Comparison of ENCODE assay signal across 9 mouse cellular contexts in genomic region chr16:11109198-11109740, GRCm38 (mm10). TPM values are rescaled to one million over a fixed set of nuclear protein-coding genes. Genes with fewer than 3 reads are reported as not detected.
A peak's percentile ranks its signal among the peaks of the same experiment; 100 is the strongest.
DNase-seq lines count a peak whose midpoint lies in the region; ATAC-seq lines count a peak whose summit lies in the region.
"Had no signal": no experiment of that assay in that cellular context is flagged by ENCODE, and none has a peak within 500 bp of the region (broad histone marks: within the 10 kb centered on the region; RNA-seq: fewer than 3 reads in every experiment).

No protein-coding gene starts in this region.

- peak; percentile 45 for DNase-seq in kidney, adult 9 months
- DNase-seq in kidney, adult 11 months: no peak
- peak; percentile 62 for DNase-seq in 3T3-L1 (ENCODE audit: low read depth, low spot score)
- peak; percentile 52 for DNase-seq in 416B (ENCODE audit: low read depth)
- DNase-seq in right cerebral cortex, adult 2 months (ENCODE audit: low spot score in 2 of 2): no peak
- DNase-seq in kidney, postnatal 4 days: no peak
- DNase-seq in Muller cell, postnatal 12 days (ENCODE audit: inconsistent ontology term): no peak
- DNase-seq: heart, postnatal 14 days had no signal

- peak; percentile 58; the same call in 1 of the 2 replicates for ATAC-seq in common myeloid progenitor, adult 5-6 weeks (replicated peaks; ENCODE audit: low read depth, poor library complexity, severe bottlenecking)

RNA-seq across cellular contexts. Expression of gene Txndc11, which starts 25.2 kb away (rescaled TPM):
- 16.2 and 29.3 TPM in 2 replicates for total RNA-seq in common myeloid progenitor, adult 5-6 weeks (2017)

RNA-seq across cellular contexts. Expression of gene Litaf, which starts 43.3 kb away (rescaled TPM):
- total RNA-seq in common myeloid progenitor, adult 5-6 weeks (2017): 18.4 and 22.3 TPM in 2 replicates

RNA-seq across cellular contexts. Expression of gene Snn, which starts 48.5 kb away (rescaled TPM):
- 9.4 and 13.5 TPM in 2 replicates for total RNA-seq in common myeloid progenitor, adult 5-6 weeks (2017)

Comparison
In these comparisons a context has a peak if more than half of its experiments do, and no peak if none do; other contexts are left out.
1. DNase-seq: peak in kidney, adult 9 months (single experiment), 3T3-L1 (single experiment) and 416B (single experiment); none in kidney, adult 11 months (single experiment), right cerebral cortex, adult 2 months (0 of 2), kidney, postnatal 4 days (0 of 2) and Muller cell, postnatal 12 days (single experiment).